Mouse (Mus musculus) hindbrain, embryonic 15.5 days (tissue): ENCODE data around the gene Grcc10. TPM values are rescaled to one million over a fixed set of nuclear protein-coding genes. Genes with fewer than 3 reads are reported as not detected.

Experiments
- ATAC-seq: fragments of 200-750 bp; cut with Nextera tagmentation; 2 replicates; pipeline ENCODE4 v1.8.0; 2017; ENCODE audit warnings: low read depth, moderate number of reproducible peaks, moderate TSS enrichment; ENCODE audit not compliant: low FRiP score
- H3K27ac ChIP-seq: fragments of 300-500 bp; sonication (generic); replicated peaks from 2 replicates; pipeline ENCODE4 v1.5.1; 2015; ENCODE audit warnings: mild to moderate bottlenecking, inconsistent platforms
- H3K27me3 ChIP-seq: fragments of 300-500 bp; sonication (generic); 2 replicates; pipeline ENCODE4 v1.6.1; 2015; ENCODE audit warnings: control low read depth, inconsistent platforms
- H3K36me3 ChIP-seq: fragments of 300-500 bp; sonication (generic); 2 replicates; pipeline ENCODE4 v1.6.1; 2015; ENCODE audit warnings: control low read depth, inconsistent platforms
- H3K4me1 ChIP-seq: fragments of 300-500 bp; sonication (generic); replicated peaks from 2 replicates; pipeline ENCODE4 v1.6.1; 2015; ENCODE audit warnings: control low read depth, inconsistent platforms
- H3K4me2 ChIP-seq: fragments of 300-500 bp; sonication (generic); 2 replicates; pipeline ENCODE4 v1.6.1; 2015; ENCODE audit warnings: moderate library complexity, mild to moderate bottlenecking, inconsistent platforms
- H3K4me3 ChIP-seq: fragments of 300-500 bp; sonication (generic); 2 replicates; pipeline ENCODE4 v1.5.1; 2015; ENCODE audit warnings: mild to moderate bottlenecking, inconsistent platforms
- H3K9ac ChIP-seq: fragments of 300-500 bp; sonication (generic); 2 replicates; pipeline ENCODE4 v1.6.1; 2015; ENCODE audit warnings: inconsistent platforms
- H3K9me3 ChIP-seq: fragments of 300-500 bp; sonication (generic); 2 replicates; pipeline ENCODE4 v1.6.1; 2016; ENCODE audit warnings: control low read depth, inconsistent platforms
- WGBS: fragments of 180-500 bp; shearing (Covaris S2); methylation state at CpG from one replicate; pipeline ENCODE4 v1.1.7; 2015; 5-methylcytosine and 5-hydroxymethylcytosine counted together
- polyA plus RNA-seq: library from polyadenylated mRNA; unstranded; fragments of >200 nt; fragmentation: Nextera tagmentation; extraction: Ambion mirVana; gene quantifications from 2 replicates; pipeline ENCODE4 v1.2.1, GENCODE M21; 2015

Grcc10 gene
- polyA plus RNA-seq, 1 experiment from 2014 or later: 626 TPM

DNA sequence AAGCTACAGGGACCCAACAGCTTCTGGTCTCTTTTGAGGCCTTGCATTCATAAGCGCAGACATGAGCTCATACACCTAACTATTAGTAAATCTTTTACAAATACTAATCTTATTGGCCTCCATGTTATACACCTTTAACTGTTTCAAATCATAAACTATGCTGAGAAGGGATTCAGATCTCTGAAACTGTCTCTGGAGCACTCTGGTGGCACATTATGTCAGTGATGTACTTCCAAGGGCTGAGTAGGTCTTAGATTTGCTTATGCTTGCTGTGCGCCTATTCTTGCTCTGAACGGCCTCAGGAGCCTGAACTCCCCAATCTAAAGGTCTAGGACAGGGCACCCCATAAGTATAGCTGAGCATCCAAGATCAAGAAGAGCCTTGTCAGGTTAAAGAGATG lies 668 bp upstream of the Grcc10 start:
- Histone ChIP-seq H3K27me3 (no peaks in the 10 kb centered on the region), H3K9me3 (no peaks in the 10 kb centered on the region), H3K36me3 (peaks cover 26% of the 10 kb centered on the region), H3K9ac (peak overlapping the region; percentile 97), H3K4me1 (peaks cover 46% of the 10 kb centered on the region), H3K4me3 (peak overlapping the region; percentile 69), H3K4me2 (peak overlapping the region; percentile 87), H3K27ac (peak overlapping the region; percentile 99)
- WGBS: 71% methylated on average over 3 of the region's 3 CpGs
- ATAC-seq: no peak

DNA sequence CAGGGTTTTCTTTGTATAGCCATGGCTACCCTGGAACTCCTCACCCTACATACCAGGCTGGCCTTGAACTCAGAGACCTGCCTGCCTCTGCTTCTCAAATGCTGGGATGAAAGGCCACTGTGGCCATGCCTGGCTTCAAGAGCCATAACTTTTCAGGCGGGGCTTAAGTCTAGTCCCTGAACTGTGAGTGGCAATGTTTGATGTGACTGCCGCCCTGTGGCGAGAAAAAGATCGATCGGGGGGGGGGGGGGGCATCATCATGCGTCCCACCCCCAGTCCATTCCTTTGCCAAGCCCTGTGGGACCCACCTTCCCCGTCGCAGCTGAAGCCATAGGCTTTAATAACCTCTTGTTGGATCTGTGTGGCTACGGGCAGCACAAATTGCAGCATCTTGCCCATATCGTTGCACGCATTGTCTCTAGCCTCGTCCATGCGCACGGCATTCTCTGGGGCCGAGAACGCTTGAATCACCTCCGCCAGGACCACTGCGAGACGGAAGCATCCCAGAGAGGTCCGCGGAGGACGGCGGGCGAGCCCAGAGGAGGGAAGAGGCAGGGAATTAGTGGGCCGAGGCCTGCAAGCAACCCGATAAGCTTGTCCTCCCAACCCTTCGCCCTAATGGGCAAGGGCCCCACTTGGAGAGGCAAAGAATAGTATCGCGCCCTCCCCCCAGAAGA lies 825 bp downstream of the Grcc10 start:
- Histone ChIP-seq H3K4me1 (peaks cover 34% of the 10 kb centered on the region), H3K4me2 (peak overlapping the region; percentile 87), H3K27ac (peak overlapping the region; percentile 99), H3K4me3 (peak overlapping the region; percentile 69), H3K9me3 (no peaks in the 10 kb centered on the region), H3K36me3 (peaks cover 26% of the 10 kb centered on the region), H3K27me3 (no peaks in the 10 kb centered on the region), H3K9ac (peak overlapping the region; percentile 97)
- ATAC-seq: peak; percentile 11
- WGBS: under 1% methylated on average over 29 of the region's 29 CpGs

DNA sequence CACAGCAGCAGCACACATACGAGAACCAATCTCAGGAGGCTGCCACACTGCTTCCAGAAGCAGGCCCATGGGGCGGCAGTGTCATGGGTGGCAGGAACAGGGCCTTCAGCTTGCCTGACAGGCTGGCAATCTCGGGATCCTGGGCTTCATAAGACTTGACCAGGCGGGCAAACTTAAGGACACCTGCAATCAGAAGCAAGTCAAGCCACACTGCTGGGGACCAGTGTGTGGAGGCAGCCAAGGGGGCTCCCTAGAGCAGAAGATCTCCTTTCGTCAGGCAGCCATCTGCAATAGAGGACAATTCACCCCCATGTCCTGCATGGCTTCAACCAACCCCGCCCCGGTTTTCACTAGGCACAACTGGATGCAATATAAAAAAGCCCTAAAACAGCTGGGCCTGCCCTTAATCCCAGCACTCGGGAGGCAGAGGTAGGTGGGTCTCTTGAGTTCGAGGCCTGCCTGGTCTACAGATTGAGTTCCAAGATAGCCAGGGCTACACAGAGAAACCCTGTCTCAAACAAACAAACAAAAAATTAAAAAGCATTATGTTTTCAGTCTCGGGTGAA lies 1.9 kb downstream of the Grcc10 start:
- H3K27ac ChIP-seq: peak overlapping the region; percentile 99

DNA sequence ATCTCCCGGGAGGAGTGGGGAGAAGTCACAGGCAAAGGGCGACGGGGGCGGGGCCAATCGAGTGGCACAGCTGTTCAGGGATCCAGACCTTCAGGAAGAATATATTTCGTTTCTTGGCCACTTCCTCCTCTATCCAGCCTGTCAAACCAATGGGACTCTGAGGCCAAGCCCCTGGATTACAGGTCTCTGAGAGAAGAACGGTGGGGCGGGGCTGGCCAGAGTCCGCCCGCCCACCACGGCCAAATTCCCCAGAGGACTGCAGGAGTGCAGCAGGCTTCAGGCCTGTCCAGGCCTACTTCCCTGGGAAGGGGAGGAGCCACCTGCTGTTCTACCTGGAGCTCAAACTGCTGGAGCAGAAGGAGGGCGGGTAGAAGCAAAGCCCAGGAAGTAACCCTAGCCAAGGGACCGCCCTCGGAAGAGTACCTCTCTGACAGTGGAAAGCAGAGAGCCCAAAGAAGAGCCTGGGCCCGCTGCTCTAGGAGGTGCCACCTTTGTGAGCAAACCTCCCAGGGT lies 2.6 kb downstream of the Grcc10 start, which contains the start of gene Ptpn6:
Ptpn6 (minus strand) TSS at position 204 of the 513 bp plus-strand sequence.
- Histone ChIP-seq H3K9me3 (no peaks in the 10 kb centered on the region), H3K27ac (peak within 1 kb of the TSS; percentile 99), H3K4me2 (peak within 1 kb of the TSS; percentile 87), H3K4me3 (no peak within 1 kb of the TSS), H3K36me3 (peaks cover 13% of the 10 kb centered on the region), H3K9ac (0 out of 2 replicates have a peak within 1 kb of the TSS, but pooled peaks have one; percentile 8), H3K27me3 (no peaks in the 10 kb centered on the region), H3K4me1 (peaks cover 28% of the 10 kb centered on the region)
- ATAC-seq: no peak
- WGBS: 42% methylated on average over 15 of the region's 15 CpGs

More for the DNA sequence above, 1.9 kb downstream of the Grcc10 start:
- Histone ChIP-seq H3K9me3 (no peaks in the 10 kb centered on the region), H3K4me2 (peak overlapping the region; percentile 87), H3K27me3 (no peaks in the 10 kb centered on the region), H3K9ac (0 out of 2 replicates have a peak overlapping the region, but pooled peaks have one; percentile 8), H3K4me3 (no peak overlapping the region), H3K4me1 (peaks cover 28% of the 10 kb centered on the region), H3K36me3 (peaks cover 20% of the 10 kb centered on the region)
- ATAC-seq: no peak
- WGBS: 82% methylated on average over 10 of the region's 10 CpGs

DNA sequence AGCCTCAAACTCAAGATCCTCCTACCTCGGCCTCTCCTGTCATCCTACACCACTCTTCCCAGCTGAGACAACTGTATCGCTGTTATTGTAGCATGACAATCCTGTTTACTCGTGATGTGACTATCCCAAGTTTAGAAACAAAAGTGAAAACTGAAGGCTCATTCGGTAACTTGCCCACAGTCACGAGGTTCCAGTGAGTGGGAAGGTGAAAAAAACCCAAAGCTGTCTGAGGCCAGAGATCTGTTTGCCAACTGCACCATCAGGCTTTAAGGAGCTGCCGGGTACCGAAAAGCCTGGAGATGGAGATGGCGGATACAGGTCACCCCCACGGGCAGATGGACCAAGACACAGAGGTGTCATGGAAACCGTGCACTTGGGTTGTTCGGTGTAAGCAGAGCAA lies 4.1 kb downstream of the Grcc10 start:
- Histone ChIP-seq H3K27me3 (no peaks in the 10 kb centered on the region), H3K27ac (no peak overlapping the region), H3K36me3 (no peaks in the 10 kb centered on the region), H3K4me3 (no peak overlapping the region), H3K9me3 (no peaks in the 10 kb centered on the region), H3K4me2 (no peak overlapping the region), H3K9ac (no peak overlapping the region), H3K4me1 (peaks cover 24% of the 10 kb centered on the region)
- no peak for ATAC-seq
- WGBS: 92% methylated on average over 11 of the region's 11 CpGs

DNA sequence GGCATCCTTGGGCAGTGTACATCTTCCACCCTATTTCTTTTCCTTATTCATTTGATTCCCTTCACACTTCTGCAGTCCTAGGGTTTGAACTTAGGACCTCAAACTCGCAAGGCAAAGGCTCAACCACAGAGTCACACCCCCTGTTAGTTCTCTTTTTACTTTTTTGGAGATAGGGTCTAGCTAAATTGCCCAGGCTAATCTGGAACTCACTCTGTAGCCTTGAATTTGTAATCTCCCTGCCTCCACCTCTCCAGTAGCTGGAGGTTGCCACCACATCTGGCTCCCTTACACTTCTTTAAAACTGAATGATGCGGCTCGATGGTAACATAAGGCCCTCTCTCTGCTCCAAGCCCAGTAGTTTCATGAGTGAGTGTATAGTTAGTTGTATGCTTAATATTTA lies 6.8 kb downstream of the Grcc10 start:
- H3K4me2 ChIP-seq: no peak overlapping the region
- no peak for ATAC-seq
- no peaks in the 10 kb centered on the region for H3K9me3 ChIP-seq
- 90% methylated on average over 3 of the region's 3 CpGs for WGBS
- no peak overlapping the region for H3K4me3 ChIP-seq
- no peak overlapping the region for H3K27ac ChIP-seq
- no peaks in the 10 kb centered on the region for H3K27me3 ChIP-seq
- peaks cover 10% of the 10 kb centered on the region for H3K4me1 ChIP-seq
- no peaks in the 10 kb centered on the region for H3K36me3 ChIP-seq
- no peak overlapping the region for H3K9ac ChIP-seq

DNA sequence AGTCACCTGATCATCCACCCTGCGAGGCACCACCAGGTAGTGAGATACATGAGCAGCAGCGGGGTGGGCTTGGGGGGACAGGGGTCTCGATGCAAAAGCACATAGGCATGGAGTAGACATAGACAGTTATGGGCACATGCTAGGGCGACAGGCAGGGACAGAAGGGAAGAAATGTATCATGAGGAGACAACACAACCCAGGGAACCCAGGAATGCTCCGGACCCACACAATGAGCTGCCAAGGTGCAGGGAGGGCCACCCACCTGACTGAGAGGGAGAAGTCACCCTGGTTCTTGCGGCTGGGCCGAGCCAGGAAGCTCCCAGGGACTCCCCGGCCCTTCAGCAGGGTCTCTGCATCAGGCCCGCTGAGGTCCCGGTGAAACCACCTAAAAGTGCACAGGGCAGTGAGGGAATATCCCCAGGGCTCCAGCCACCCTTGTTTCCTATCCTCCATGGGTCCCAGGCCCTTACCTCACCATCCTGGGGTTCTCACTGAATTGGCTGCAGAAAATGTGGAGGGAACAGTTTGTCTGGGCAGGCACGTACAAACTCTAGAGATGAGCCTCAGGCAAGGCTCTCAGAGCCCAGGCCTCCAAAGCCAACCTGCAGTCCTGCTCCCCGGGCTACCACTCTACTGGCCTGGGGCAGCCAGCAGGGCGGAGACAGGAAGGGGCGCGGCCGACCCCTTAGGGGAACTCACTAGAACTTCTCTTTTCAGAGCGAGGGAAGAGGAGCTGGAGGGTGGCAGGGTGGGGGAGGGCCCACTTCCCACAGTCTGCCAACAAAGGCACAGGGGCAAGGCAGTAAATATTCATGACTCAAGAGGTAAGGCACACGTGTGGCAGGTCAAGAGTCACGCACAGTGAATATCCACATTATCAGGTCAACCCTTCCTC lies 8.5 kb downstream of the Grcc10 start:
- no peaks in the 10 kb centered on the region for H3K4me1 ChIP-seq
- no peaks in the 10 kb centered on the region for H3K9me3 ChIP-seq
- H3K9ac ChIP-seq: no peak overlapping the region
- no peaks in the 10 kb centered on the region for H3K27me3 ChIP-seq
- no peak for ATAC-seq
- no peaks in the 10 kb centered on the region for H3K36me3 ChIP-seq
- H3K4me3 ChIP-seq: no peak overlapping the region
- 52% methylated on average over 19 of the region's 19 CpGs for WGBS
- H3K4me2 ChIP-seq: no peak overlapping the region
- H3K27ac ChIP-seq: no peak overlapping the region

DNA sequence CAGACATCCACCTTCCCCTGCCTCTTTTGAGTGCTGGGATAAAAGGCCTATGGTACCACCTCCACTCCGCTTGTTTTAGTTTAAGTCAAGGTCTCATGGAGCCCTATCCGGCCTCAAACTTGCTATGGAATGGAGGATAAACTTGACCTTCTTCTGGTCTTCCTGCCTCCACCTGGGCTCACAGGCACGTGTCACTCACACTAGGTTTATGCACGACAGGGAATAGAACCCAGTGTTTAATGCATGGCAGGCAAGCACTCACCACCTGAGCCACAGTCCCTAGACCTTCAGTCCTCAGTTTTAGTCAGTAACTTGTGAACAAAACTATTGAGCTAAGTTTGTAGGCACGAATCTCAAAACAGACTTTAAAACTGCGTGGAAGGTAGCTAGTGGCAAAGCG lies 10.1 kb downstream of the Grcc10 start:
- Histone ChIP-seq H3K9me3 (no peaks in the 10 kb centered on the region), H3K27ac (no peak overlapping the region), H3K4me1 (no peaks in the 10 kb centered on the region), H3K4me2 (no peak overlapping the region), H3K27me3 (no peaks in the 10 kb centered on the region), H3K4me3 (no peak overlapping the region), H3K9ac (no peak overlapping the region), H3K36me3 (no peaks in the 10 kb centered on the region)
- ATAC-seq: no peak
- WGBS: 89% methylated on average over 7 of the region's 7 CpGs

DNA sequence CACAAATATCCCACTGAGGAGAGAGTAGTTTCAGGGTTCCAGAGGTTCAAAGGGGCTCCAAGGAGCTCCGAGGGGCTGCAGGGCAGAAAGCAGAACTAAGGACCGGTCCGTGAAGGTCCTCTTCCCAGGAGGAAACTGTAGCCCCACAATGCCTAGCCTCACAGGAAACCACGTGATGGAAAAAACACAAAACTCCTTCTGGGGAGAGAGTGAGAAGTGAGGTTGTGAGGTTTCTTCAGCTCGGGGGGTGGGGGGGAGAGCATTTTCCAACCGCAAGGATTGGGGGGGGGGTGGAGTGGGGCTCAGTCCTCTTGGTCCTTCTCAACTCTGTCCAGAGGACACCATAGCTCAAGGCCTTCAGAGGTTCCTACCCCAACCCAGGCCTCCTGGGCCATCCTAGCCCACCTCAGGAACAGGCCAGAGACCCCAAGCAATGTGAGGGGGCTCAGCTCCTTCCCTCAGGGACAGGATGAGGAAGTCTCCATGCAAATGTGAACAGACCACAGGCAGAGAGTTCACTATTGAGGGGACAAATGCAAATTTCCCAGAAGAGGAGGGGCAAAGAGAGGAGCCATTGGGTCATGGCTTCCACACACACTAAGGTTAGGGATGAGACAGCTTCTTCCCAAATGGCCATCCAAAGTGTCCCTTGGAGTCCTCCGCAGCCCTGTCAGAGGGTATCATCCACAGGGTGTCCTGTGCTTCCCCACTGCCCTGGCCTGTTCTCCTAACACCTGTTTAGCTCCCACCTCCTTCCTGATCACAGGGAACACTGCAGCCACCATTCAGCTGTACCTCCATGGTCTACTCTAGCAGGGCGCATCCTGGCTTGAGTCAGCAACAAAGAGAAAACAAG lies 11.1 kb downstream of the Grcc10 start:
- no peak overlapping the region for H3K4me3 ChIP-seq
- no peak overlapping the region for H3K27ac ChIP-seq
- H3K36me3 ChIP-seq: no peaks in the 10 kb centered on the region
- H3K4me1 ChIP-seq: no peaks in the 10 kb centered on the region
- no peak overlapping the region for H3K9ac ChIP-seq
- no peak overlapping the region for H3K4me2 ChIP-seq
- H3K9me3 ChIP-seq: no peaks in the 10 kb centered on the region
- 90% methylated on average over 8 of the region's 8 CpGs for WGBS
- no peak for ATAC-seq
- H3K27me3 ChIP-seq: no peaks in the 10 kb centered on the region

DNA sequence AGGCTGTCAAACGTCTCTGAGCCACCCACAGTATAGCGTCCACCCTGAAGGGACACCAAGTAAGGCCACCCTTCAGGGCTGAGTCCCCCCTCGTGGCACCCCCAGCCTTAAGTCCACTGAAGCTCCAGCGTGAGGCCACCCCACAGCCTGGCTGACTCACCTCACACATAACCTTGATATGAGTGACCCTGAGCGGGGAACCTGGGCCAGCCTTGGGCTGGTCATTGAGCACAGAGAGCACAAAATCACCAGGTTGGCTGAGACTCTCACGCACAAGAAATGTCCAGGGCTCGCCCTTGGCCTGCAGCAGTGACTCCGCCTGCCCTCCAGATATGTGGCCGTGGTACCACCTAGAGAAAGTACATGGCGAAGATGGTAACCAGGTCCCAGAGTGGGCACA lies 12.6 kb downstream of the Grcc10 start:
- no peak for ATAC-seq
- Histone ChIP-seq H3K27me3 (no peaks in the 10 kb centered on the region), H3K9me3 (no peaks in the 10 kb centered on the region), H3K4me1 (no peaks in the 10 kb centered on the region), H3K4me2 (no peak overlapping the region), H3K4me3 (no peak overlapping the region), H3K9ac (no peak overlapping the region), H3K27ac (no peak overlapping the region), H3K36me3 (no peaks in the 10 kb centered on the region)
- 94% methylated on average over 10 of the region's 10 CpGs for WGBS

DNA sequence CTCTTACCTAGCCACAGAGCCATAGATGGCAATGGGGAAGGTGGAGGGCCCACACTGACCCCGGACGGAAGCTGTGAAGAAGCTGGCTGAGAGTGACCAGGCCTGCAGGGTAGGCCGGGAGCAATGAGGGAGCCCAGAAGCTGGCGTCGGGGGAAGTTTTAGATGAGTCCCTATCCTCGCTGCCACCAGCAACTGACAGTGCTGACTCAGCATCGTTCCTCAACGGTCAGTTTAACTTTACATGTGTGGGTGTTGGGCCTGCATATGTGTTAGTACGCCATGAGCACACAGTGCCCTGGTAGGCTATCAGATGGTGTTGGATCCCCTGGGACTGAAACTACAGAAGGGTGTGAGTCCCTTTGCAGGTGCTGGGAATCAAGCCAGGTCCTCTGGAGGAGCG lies 16.7 kb downstream of the Grcc10 start:
- Histone ChIP-seq H3K27me3 (no peaks in the 10 kb centered on the region), H3K9ac (no peak overlapping the region), H3K4me2 (no peak overlapping the region), H3K4me3 (no peak overlapping the region), H3K36me3 (no peaks in the 10 kb centered on the region), H3K4me1 (no peaks in the 10 kb centered on the region), H3K9me3 (no peaks in the 10 kb centered on the region), H3K27ac (no peak overlapping the region)
- no peak for ATAC-seq
- WGBS: 92% methylated on average over 10 of the region's 10 CpGs
